Mouse (Mus musculus) cerebellum, adult (tissue): Measurements from ENCODE around the gene Rmdn2.

Source experiments
- ATAC-seq: cut with Nextera tagmentation; 2 replicates; pipeline ENCODE4 v1.9.2; 2017; ENCODE audit warnings: mild to moderate bottlenecking, moderate library complexity, mixed read lengths; ENCODE audit not compliant: insufficient number of reproducible peaks, low FRiP score, low TSS enrichment

Rmdn2 gene

GRCm38 (mm10) chr17:79695541-79695940 lies 83.9 kb downstream of the Rmdn2 start:
- ATAC-seq, result no peak

- no peak for ATAC-seq
These were observed 87.5 kb downstream of the Rmdn2 start for GRCm38 (mm10) chr17:79699197-79699596.

- ATAC-seq, result no peak
These were observed 89.2 kb downstream of the Rmdn2 start for GRCm38 (mm10) chr17:79700871-79701270.

- no peak for ATAC-seq
These were observed 94.2 kb downstream of the Rmdn2 start for GRCm38 (mm10) chr17:79705671-79706455.

GRCm38 (mm10) chr17:79708168-79708567 lies 96.5 kb downstream of the Rmdn2 start:
- ATAC-seq, result no peak

GRCm38 (mm10) chr17:79709718-79710117 lies 98.1 kb downstream of the Rmdn2 start:
- no peak for ATAC-seq

GRCm38 (mm10) chr17:79710246-79710842 lies 98.7 kb downstream of the Rmdn2 start:
- no peak for ATAC-seq

GRCm38 (mm10) chr17:79711944-79712343 lies 100.3 kb downstream of the Rmdn2 start:
- ATAC-seq, result no peak

GRCm38 (mm10) chr17:79712536-79712935 lies 100.9 kb downstream of the Rmdn2 start:
- ATAC-seq, result no peak

GRCm38 (mm10) chr17:79713276-79713642 lies 101.6 kb downstream of the Rmdn2 start:
- ATAC-seq, result no peak

GRCm38 (mm10) chr17:79713643-79714367 lies 102.1 kb downstream of the Rmdn2 start:
- ATAC-seq, result 0 out of 2 replicates have a peak, but pooled peaks have one; percentile 17

GRCm38 (mm10) chr17:79714368-79714895 lies 102.8 kb downstream of the Rmdn2 start:
- ATAC-seq, result no peak

GRCm38 (mm10) chr17:79714931-79715637 lies 103.4 kb downstream of the Rmdn2 start, which contains the start of gene Cyp1b1:
Cyp1b1 (minus strand) TSS chr17:79715061.
- no peak for ATAC-seq

GRCm38 (mm10) chr17:79715649-79716143 lies 104.0 kb downstream of the Rmdn2 start:
- ATAC-seq, result peak; percentile 70

- ATAC-seq, result no peak
These were observed 109.0 kb downstream of the Rmdn2 start for GRCm38 (mm10) chr17:79720681-79721080.

- no peak for ATAC-seq
These were observed 115.0 kb downstream of the Rmdn2 start for GRCm38 (mm10) chr17:79726613-79727012.

GRCm38 (mm10) chr17:79728053-79728584 lies 116.5 kb downstream of the Rmdn2 start:
- ATAC-seq, result no peak

- no peak for ATAC-seq
These were observed 117.2 kb downstream of the Rmdn2 start for GRCm38 (mm10) chr17:79728585-79729503.

- no peak for ATAC-seq
These were observed 119.3 kb downstream of the Rmdn2 start for GRCm38 (mm10) chr17:79730988-79731387.
